Mouse (Mus musculus) heart, postnatal 14 days (tissue): Measurements from ENCODE around the gene Olfr524. TPM values are rescaled to one million over a fixed set of nuclear protein-coding genes. Genes with fewer than 3 reads are reported as not detected.

Source experiments
- DNase-seq, 2 experiments: peaks; one replicate each; pipeline ENCODE4 v3.0.0; 2021 to 2022
- intact Hi-C: fragments of 180-260 bp; cut with DNase I; formaldehyde crosslinking; loops from one replicate; pipeline ENCODE4 v1.15.1; 2025
- total RNA-seq, 2 experiments: library from RNA; stranded (reverse); gene quantifications; 2 replicates each; pipeline ENCODE4 v1.2.3; 2021

Olfr524 gene
- total RNA-seq, 2 experiments from 2014 or later = not detected

- no peak for DNase-seq
- intact Hi-C loops = no loop called here
These were observed 17.9 kb downstream of the Olfr524 start for GRCm38 (mm10) chr7:140187721-140188390.

GRCm38 (mm10) chr7:140186646-140187620 lies 18.8 kb downstream of the Olfr524 start:
- DNase-seq = no peak
- intact Hi-C loops = no loop called here

GRCm38 (mm10) chr7:140184206-140184605 lies 21.6 kb downstream of the Olfr524 start:
- no peak for DNase-seq
- intact Hi-C loops = no loop called here

GRCm38 (mm10) chr7:140180692-140181091 lies 25.1 kb downstream of the Olfr524 start:
- intact Hi-C loops = no loop called here
- DNase-seq = no peak

GRCm38 (mm10) chr7:140179176-140179575 lies 26.6 kb downstream of the Olfr524 start:
- no peak for DNase-seq
- intact Hi-C loops = no loop called here

- no peak for DNase-seq
- intact Hi-C loops = no loop called here
These were observed 32.8 kb downstream of the Olfr524 start, which contains the start of gene Olfr523 for GRCm38 (mm10) chr7:140172936-140173335. Gene Olfr523 (plus strand): TSS chr7:140173217.

- DNase-seq = no peak
- intact Hi-C loops = no loop called here
These were observed 34.9 kb downstream of the Olfr524 start for GRCm38 (mm10) chr7:140170863-140171262.

GRCm38 (mm10) chr7:140169386-140169785 lies 36.4 kb downstream of the Olfr524 start:
- intact Hi-C loops = no loop called here
- DNase-seq = no peak

GRCm38 (mm10) chr7:140167950-140168349 lies 37.8 kb downstream of the Olfr524 start:
- intact Hi-C loops = no loop called here

GRCm38 (mm10) chr7:140164664-140165063 lies 41.1 kb downstream of the Olfr524 start, which contains the start of gene Olfr522:
Gene Olfr522 (minus strand): TSS chr7:140164764.
- intact Hi-C loops = no loop called here
- DNase-seq = no peak

More at GRCm38 (mm10) chr7:140167950-140168349, 37.8 kb downstream of the Olfr524 start:
- DNase-seq = no peak

GRCm38 (mm10) chr7:140160363-140160762 lies 45.4 kb downstream of the Olfr524 start:
- DNase-seq = no peak
- intact Hi-C loops = no loop called here

GRCm38 (mm10) chr7:140154218-140154927 lies 51.4 kb downstream of the Olfr524 start, which contains the start of gene Sprn:
Gene Sprn (minus strand): TSS chr7:140154877.
- peak; percentile 11 to 13 for DNase-seq
- intact Hi-C loops = no loop called here

- intact Hi-C loops = no loop called here
- no peak for DNase-seq
These were observed 51.9 kb downstream of the Olfr524 start for GRCm38 (mm10) chr7:140153829-140154217.

- DNase-seq = peak; percentile 16 to 23
- intact Hi-C loops = no loop called here
These were observed 52.4 kb downstream of the Olfr524 start for GRCm38 (mm10) chr7:140153383-140153782.

Other genes with a start within 250 kb of the Olfr524 start
- not detected for gene 6430531B16Rik, start 227.2 kb downstream of the Olfr524 start, total RNA-seq
- gene Adam8, start 213.4 kb downstream of the Olfr524 start, total RNA-seq = under 1 TPM; 0.93 TPM
- 10 to 100 TPM; 10.3 to 10.7 TPM for gene Zfp511, start 169.6 kb downstream of the Olfr524 start, total RNA-seq
- 10 to 100 TPM; 27.4 to 29.4 TPM for gene Tubgcp2, start 169.3 kb downstream of the Olfr524 start, total RNA-seq
- gene Msx3, start 156.9 kb downstream of the Olfr524 start, total RNA-seq = not detected
- not detected for gene Caly, start 123.4 kb downstream of the Olfr524 start, total RNA-seq
- not detected for gene Prap1, start 112.6 kb downstream of the Olfr524 start, total RNA-seq
- 10 to 100 TPM; 76.5 to 77.2 TPM for gene Fuom, start 103.5 kb downstream of the Olfr524 start, total RNA-seq
- 1 to 10 TPM; 3.6 to 3.9 TPM for gene Paox, start 90.2 kb downstream of the Olfr524 start, total RNA-seq
- 100 to 1,000 TPM; 298 to 315 TPM for gene Echs1, start 89.5 kb downstream of the Olfr524 start, total RNA-seq
- 10 to 100 TPM; 28.1 to 29.3 TPM for gene Mtg1, start 68.4 kb downstream of the Olfr524 start, total RNA-seq
- gene Sprn, start 51.1 kb downstream of the Olfr524 start, total RNA-seq = under 1 TPM; 0.32 to 0.41 TPM
- gene Olfr522, start 41.2 kb downstream of the Olfr524 start, total RNA-seq = not detected
- not detected for gene Olfr523, start 32.7 kb downstream of the Olfr524 start, total RNA-seq
- gene Cd163l1, start 12.3 kb upstream of the Olfr524 start, total RNA-seq = not detected
- gene 5830411N06Rik, start 41.3 kb upstream of the Olfr524 start, total RNA-seq = under 1 TPM in 1 of 2 experiments, not detected in 1; 0.10 TPM
- not detected for gene Olfr525, start 114.9 kb upstream of the Olfr524 start, total RNA-seq
- not detected for gene Olfr527, start 128.1 kb upstream of the Olfr524 start, total RNA-seq
- gene Olfr60, start 155.7 kb upstream of the Olfr524 start, total RNA-seq = not detected
- not detected for gene Olfr530, start 170.4 kb upstream of the Olfr524 start, total RNA-seq
- not detected for gene Olfr531, start 197.0 kb upstream of the Olfr524 start, total RNA-seq
- not detected for gene Olfr532, start 215.7 kb upstream of the Olfr524 start, total RNA-seq